Mouse (Mus musculus): ENCODE measurements around the gene Wscd2. TPM values are rescaled to one million over a fixed set of nuclear protein-coding genes. Genes with fewer than 3 reads are reported as not detected.

The Wscd2 gene
- total RNA-seq, 2 experiments from 2014 or later = 56.0 to 67.5 TPM

DNA sequence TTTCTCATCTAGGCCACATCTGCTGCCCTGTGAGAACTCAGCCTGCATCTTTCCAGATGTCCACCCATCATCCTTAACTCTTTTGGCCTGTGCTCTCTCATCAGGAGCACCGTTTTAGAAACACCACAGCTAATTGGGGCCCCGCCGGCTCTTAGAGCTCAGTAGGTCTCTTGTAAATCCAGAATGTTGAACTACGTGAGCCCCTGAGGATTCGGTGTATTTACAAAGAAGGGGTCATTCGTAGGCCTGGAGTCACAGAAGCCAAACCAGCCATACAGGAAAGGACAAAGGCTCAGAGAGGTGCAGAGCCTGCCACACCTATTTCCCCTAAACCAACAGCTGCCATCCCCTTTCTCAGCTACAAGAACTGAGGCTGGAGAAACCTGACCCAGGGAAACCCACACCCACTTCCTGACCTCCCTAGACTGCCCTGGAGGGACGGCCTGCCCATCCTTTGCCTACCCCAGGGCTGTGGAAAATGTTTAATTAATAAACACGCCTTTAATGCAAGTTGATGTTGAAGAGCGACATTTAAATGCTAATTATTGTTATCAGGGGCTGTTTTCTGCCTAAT lies 106.7 kb downstream of the Wscd2 start:
- no peak for DNase-seq (ENCODE audit: low spot score in 2 of 2)
- intact Hi-C loops (cut with DNase I) = no loop called here

DNA sequence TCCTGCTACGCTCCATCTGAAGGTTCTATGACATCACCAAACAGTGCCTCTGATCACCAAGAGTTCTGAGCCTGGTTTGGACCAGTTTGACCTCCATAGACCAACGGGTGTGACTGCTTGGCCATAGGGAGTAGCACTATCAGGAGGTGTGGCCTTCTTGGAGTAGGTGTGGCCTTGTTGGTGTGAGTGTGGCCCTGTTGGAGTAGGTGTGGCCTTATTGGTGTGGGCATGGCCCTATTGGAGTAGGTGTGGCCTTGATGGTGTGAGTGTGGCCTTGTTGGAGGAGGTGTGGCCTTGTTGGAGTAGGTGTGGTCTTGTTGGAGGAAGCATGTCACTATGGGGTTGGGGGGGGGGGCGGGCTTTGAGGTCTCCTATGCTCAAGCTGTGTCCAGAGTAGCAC lies 110.0 kb downstream of the Wscd2 start:
- DNase-seq (ENCODE audit: low spot score in 2 of 2) = no peak
- intact Hi-C loops (cut with DNase I) = no loop called here

DNA sequence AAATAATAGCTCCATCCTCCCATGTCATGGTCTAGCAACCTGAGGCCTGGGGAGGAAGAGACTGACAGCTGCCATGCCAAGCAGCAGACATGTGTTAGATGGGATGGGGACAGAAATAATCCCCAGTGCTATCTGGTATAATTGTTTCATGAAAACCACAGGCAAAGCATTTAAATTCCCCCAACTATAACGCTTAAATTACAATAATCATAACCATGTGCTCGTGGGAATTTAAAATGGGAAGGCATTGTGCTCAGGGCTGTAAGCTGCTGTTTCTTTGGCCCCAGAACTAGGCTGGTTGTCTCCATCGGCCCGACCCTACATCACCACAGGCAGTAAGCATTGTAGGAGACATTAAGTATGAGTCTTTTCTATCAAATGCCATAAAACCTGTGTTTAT lies 110.7 kb downstream of the Wscd2 start:
- no peak for DNase-seq (ENCODE audit: low spot score in 2 of 2)
- intact Hi-C loops (cut with DNase I) = no loop called here

DNA sequence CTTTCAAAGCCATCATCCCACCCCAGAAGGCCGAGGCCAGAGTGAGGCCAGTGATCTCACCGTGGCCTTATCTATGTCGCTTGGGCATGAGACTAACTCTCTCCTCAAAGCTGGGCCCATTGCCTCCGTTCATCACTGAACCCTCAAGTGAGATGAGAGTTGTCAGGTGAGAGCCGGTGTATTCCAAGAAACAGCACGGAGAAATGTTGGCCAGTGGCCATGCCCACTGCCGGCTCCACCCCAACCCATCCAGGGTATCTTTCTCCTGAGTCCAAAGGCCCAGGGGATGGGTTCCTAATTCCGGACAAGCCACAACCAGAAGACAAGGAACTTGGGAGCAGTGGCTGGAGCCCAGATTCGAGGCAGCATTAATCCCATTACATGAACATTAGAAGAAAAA lies 113.3 kb downstream of the Wscd2 start:
- intact Hi-C loops (cut with DNase I) = no loop called here
- no peak for DNase-seq (ENCODE audit: low spot score in 2 of 2)

DNA sequence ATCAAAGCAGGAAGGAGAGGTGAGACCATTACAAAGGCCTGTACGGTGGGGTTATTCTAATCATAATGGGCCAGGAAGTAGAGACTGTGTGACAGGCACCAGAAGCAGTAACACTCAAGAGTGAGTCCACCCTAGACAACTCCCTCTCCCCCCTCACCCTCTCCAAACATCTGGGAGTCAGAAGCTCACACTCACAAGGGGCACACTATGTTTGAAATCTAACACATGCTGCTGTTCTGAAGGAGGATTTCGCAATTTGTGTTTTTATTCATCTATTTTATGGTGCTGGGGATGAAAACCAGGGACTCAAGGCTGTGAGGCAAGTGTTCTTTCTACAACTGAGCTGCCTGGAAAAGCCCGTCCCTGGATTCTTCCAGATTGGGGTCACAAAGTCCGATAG lies 114.6 kb downstream of the Wscd2 start:
- intact Hi-C loops (cut with DNase I) = no loop called here
- DNase-seq (ENCODE audit: low spot score in 2 of 2) = no peak

DNA sequence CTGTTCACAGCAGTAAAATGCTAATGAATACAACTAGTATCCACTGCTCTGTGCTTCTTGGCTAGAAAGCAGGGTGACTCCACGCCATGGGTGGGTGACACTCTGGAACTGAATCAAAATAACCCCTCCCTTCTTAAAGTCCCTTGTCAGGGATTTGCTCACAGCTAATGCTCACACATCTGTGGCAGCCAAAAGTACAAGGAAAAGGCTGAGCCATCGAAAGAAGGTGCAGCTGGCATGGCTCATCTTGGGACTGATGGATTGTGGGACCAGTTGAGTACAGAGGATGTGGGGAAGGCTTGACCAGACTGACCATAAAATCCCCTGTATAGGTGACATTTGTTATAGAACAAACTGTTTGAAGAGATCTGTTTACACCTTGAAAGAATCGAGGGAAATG lies 116.0 kb downstream of the Wscd2 start:
- no peak for DNase-seq (ENCODE audit: low spot score in 2 of 2)
- intact Hi-C loops (cut with DNase I) = no loop called here

DNA sequence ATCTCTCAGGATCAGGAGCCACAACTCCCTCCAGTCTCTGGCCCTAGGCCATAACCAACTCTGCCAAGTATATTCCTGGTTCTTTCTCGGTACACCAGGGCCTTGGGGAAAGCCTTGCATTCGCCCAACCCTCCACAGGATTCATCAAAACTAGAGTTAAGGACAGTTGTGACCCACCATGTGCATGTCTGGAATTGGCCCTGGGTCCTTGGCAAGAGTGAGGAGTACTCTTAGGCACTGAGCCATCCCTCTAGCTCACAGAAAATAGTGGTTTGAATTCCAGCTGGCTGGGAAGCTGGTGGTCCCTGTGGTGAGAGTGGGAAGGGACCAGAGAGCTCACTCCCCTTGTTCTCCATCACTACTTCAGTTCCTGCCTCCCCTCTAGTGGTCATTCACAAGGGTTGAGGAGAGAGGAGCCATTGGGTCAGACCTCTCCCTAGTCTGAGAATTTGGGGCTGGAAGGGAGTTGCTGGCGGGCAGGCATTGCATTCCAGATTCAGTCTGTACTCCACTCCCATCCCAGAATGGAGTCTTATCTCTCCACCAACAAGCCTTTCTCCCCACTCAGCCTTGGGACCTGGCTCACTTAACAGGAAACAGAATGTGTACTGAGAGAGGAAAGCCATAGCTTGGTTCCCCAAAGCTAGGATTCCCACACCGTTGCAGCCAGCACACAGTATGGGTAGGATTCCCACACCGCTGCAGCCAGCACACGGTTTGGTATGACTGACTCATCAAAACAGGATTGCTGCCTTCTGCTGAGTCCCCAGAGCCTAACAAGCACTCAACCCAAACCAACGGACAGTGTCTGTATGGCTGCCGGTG lies 117.0 kb downstream of the Wscd2 start:
- peak; percentile 12 to 57 for DNase-seq (ENCODE audit: low spot score in 2 of 2)

DNA sequence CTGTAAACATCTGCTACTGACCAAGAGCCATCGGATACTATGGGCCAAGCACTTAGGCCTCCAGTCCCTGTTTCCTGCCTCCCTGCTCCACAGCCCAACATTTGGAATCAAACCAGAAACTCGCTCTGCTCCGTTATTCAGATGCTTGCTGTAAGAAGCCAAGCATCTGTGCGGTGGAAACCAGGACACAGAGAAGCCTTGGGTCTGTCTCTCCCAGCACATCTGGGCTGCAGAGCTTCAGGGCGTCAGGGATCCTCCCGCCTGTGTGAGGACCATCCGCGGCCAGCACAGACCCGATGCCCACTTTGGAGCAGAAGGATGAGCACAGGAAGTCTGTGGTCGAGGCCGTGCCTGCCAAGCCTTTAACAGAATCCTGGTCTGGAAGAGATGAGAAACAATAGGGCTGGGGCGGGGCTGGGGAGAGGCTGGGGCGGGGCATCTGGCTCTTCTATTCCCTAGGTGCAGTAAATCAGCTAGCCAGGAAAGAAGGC lies 117.9 kb downstream of the Wscd2 start:
- DNase-seq (ENCODE audit: low spot score in 2 of 2) = peak; percentile 9 to 45
- intact Hi-C loops (cut with DNase I) = no loop called here

More for the DNA sequence above, 117.0 kb downstream of the Wscd2 start:
- intact Hi-C loops (cut with DNase I) = no loop called here

DNA sequence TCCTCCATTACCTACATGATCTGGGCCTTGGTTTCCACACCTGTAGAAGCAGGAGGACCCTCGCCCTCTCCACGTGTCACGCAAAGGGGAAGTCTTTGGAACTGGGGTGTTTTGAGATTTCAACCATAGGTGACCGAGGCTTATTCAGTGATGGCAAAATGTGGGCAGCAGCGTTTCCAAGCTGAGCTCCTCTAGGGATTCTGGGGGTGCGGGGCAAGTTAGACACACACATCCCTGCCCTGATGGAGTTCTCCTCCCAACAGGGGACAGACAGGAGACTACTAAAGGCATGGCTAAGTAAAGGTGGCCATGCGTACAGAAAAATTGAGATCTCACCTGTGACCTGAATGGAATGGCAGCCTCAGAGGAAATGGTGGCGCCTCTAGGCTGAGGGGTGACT lies 118.4 kb downstream of the Wscd2 start:
- no peak for DNase-seq (ENCODE audit: low spot score in 2 of 2)
- intact Hi-C loops (cut with DNase I) = no loop called here

DNA sequence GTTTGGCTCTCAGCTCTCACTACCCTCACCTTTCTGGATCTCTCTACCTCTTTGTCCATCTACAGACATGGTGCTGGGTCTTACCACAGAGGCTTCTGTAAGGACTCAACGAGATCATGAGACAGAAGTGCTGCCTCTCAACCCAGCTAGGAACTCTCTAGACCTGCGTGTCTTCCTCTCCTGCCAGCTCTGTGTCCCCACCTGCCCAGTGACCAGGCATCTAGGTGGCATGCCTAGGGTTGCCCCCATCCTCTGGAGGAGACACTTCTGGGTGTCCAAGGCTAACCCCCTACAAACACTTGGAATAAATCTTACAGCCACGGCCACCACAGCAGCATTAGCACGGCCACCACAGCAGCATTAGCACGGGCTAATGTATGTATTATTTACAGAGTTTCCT lies 119.8 kb downstream of the Wscd2 start:
- intact Hi-C loops (cut with DNase I) = no loop called here
- DNase-seq (ENCODE audit: low spot score in 2 of 2) = no peak

DNA sequence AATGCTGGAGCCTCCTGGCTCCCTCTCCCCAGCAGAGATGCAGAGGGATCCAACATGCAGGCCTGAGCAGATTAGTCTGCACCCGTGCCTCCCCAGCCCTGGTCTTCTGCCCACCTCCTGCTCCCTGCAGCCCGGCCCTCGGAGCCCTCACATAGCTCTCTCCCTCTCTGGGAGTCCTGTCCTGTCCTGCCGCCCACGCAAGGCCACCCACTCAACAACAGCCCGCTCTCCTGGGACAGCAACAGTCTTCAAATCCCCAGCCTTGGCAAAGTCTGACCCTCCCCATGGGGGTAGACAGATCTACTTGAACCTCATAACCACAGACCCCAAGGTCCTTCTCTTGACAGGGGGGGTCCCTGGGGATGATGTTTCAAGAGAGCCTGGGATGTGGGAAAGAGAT lies 120.4 kb downstream of the Wscd2 start:
- DNase-seq (ENCODE audit: low spot score in 2 of 2) = no peak
- intact Hi-C loops (cut with DNase I) = no loop called here

DNA sequence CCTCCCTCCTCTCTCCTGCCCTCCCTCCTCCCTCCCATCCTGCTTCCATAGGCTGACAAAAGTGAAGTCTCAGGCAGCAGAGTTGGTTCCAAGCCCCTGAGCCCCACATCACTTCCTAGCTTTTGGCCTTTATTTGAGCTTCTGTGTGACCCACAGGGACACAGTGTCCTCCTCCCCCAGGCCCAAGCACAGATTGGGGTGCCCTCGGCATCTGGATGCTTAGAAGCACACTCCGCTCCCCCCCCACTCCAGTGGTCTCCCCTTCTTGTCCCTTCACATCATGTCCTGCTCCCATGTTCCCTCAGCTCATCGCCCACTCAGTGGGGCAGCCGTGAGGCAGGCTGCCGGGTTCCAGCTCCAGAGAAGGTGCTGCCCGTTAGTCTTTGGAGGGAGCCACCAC lies 121.0 kb downstream of the Wscd2 start:
- DNase-seq (ENCODE audit: low spot score in 2 of 2) = no peak
- intact Hi-C loops (cut with DNase I) = no loop called here

DNA sequence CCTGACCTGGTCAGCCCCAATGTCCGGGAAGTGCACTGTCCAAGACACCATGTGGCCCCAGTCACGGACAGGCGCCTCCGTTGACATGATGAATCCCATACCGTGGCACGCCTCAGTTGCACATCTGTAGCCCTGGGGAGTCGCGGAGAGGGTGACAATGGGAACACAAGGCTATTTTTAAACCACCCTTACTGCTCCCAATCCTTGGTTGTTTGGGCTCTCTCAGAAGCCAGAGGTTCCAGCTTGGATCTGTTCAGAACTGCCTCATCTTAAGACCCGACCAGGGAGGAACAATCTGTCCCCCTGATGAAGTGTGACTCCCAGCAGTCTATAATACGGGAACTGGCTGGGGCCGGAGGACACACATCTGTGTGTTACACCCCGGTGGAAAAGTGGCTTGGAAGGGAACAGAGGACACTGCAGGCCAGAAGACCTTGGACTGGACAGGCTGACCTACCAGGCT lies 121.7 kb downstream of the Wscd2 start:
- intact Hi-C loops (cut with DNase I) = no loop called here
- no peak for DNase-seq (ENCODE audit: low spot score in 2 of 2)

DNA sequence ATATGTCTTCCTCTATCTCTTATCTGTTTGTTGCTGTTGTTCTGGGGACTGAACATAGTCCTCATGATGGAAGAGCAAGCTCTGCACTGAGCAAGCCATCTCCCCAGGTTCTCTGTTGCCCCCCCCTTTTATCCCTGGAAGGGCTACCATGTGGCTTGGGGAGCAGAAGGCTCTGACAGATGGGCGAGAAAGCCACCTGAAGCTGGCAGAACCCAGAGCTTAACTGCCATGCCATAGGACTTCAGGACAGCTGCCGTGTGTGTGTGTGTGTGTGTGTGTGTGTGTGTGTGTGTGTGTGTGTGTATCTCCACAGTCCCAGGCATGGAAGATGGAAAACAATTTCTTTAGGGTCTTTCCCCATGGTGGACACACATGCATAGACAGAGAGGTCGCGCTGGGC lies 128.6 kb downstream of the Wscd2 start:
- no peak for DNase-seq (ENCODE audit: low spot score in 2 of 2)
- intact Hi-C loops (cut with DNase I) = no loop called here

DNA sequence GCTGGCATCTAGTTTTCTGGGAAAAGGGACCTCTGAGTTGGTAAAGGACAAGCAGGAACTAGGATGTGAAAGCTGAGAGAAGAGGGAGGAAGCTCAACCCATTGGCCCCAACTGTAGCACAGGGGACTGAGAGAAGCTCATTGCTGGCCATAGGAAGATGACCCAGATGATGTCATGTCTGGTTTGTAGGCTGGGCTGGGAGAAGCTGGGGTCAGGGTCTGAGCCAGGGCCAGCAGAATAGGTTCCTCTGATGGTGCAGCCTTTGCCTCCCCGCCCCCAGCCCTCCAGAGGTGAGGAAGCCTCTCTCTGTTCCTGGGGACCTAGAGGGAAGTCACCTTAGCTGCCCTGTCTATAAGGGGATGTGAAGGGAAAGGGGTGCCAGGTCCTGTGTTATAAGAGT lies 129.0 kb downstream of the Wscd2 start:
- intact Hi-C loops (cut with DNase I) = no loop called here
- DNase-seq (ENCODE audit: low spot score in 2 of 2) = no peak

DNA sequence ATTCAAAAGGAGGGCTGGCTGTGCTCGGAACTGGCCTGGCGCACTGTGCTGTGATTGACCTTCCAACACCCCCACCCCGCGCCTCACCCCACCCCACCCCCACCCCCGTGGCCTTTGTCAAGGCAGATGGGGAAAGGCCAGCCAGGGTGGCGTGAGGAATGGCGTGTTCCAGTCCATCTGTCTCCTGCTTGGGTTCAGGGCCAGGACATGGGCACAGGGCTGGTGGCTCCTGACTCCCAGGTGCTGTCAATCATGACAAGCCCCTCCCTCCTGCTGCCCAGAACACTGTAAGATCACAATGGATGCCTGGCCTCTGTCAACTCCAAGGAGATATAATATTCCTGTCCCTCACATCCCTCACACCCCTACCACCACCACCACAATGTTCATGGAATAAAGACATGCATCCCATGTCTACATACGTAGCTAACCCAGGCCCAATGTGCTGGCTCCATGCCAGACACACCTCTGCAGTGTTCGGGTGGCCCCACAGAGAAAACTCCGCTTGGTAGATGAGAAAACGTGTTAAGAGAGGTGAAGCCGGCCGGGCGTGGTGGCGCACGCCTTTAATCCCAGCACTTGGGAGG lies 130.1 kb downstream of the Wscd2 start:
- no peak for DNase-seq (ENCODE audit: low spot score in 2 of 2)
- intact Hi-C loops (cut with DNase I) = no loop called here

DNA sequence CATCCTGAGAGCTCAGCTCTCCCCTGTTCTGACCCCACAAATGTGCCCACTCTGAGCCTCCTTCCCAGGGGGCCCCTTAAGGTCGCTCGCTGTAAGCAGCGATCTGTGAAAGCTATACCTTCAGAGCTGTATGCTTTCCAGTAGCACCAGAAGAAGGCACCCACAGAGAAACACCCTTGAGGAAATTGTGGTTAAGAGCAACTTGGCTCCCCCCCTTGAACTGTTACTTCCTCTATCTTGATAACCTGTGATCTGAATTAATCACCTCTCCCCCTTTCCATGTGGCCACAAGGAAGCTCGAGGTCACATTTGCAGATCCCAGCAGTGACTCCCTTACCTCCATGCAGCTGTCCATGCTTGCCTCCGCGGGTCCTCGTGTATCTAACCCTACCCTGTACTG lies 130.9 kb downstream of the Wscd2 start:
- no peak for DNase-seq (ENCODE audit: low spot score in 2 of 2)
- intact Hi-C loops (cut with DNase I) = no loop called here

DNA sequence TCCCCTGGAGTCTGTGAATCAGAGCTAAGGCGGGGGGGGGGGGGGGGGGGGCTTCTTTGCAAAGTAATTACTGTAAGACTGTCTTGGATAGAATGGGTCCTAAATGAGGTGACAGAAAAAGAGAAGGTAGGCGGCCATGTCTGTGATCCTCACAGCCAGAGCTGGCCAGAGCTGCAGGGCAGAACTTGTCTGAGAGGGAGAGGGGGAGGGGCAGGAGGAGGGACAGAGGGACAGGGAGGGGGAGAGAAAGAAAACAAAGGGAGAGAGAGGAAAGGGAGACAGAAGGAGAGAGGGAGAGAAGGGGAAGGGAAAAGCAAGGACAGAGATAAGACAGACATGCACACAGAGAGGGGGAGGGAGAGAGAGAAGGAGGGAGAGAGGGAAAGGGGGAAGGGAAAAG lies 132.9 kb downstream of the Wscd2 start:
- intact Hi-C loops (cut with DNase I) = no loop called here
- no peak for DNase-seq (ENCODE audit: low spot score in 2 of 2)

DNA sequence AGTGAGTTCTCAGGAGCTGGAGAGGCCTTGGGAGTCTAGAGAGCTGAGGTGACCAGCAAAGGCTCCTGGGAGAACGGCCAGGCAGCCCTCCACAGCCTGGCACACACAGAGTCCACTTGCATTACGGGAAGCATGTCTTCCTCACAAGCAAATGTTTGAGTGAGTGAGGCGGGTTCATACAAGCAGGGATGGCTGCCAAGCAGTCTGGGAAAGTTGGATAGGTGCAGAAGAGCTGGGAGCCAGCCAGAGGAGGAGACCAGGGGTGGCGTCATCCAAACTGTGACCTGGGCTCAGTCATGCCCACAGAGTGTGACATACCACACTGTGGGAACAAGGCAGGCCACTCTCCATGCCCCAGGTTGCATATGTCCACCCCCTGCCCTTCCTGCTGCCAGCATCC lies 134.9 kb downstream of the Wscd2 start:
- no peak for DNase-seq (ENCODE audit: low spot score in 2 of 2)
- intact Hi-C loops (cut with DNase I) = no loop called here

DNA sequence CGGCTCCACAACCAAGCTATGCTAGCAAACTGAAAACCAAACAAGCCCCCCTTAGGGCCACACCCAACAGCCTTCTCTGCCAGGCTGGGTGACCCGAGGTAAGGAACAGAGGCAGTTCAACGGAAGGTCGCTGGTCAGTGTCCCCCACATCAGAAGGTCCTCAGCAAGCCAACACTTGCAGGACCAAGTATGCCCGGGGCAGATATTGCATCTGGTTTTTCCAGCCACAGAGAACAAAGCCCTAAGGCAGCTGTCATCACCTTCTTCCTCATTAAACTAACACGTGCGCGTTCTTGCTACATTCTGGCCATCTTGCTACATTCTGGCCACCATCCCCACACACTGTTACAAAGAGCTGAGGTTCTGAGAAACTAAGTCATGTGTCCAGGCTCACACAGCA lies 136.2 kb downstream of the Wscd2 start:
- intact Hi-C loops (cut with DNase I) = no loop called here
- DNase-seq (ENCODE audit: low spot score in 2 of 2) = no peak

DNA sequence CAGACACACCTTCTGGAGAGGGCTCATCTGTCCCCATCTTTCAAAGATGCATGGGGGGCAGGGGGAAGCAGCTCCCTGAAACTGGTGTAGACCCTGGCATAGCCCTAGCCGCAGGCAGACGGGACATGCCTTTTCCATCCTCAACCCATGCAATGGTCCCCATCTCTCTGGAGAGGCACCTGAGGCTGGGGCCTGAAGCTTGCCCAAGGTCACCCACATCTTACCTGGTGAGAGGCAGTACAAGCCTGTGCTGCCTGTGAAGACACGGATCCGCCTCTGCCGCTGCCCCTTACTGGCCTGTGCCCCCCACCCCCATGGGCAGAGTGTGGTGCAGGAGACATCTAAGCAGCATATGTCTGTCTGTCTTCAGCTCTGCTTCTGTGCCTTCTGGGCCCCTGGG lies 136.9 kb downstream of the Wscd2 start:
- DNase-seq (ENCODE audit: low spot score in 2 of 2) = no peak
- intact Hi-C loops (cut with DNase I) = no loop called here
